Mouse (Mus musculus) layer of hippocampus, adult 11-12 months (tissue): ENCODE measurements around the gene Epha6.
A peak's percentile ranks its signal among the peaks of the same experiment; 100 is the strongest.

Source experiments
- DNase-seq: peaks from one replicate; pipeline ENCODE4 v3.0.0; 2022; ENCODE audit warnings: low spot score

Gene Epha6

DNA sequence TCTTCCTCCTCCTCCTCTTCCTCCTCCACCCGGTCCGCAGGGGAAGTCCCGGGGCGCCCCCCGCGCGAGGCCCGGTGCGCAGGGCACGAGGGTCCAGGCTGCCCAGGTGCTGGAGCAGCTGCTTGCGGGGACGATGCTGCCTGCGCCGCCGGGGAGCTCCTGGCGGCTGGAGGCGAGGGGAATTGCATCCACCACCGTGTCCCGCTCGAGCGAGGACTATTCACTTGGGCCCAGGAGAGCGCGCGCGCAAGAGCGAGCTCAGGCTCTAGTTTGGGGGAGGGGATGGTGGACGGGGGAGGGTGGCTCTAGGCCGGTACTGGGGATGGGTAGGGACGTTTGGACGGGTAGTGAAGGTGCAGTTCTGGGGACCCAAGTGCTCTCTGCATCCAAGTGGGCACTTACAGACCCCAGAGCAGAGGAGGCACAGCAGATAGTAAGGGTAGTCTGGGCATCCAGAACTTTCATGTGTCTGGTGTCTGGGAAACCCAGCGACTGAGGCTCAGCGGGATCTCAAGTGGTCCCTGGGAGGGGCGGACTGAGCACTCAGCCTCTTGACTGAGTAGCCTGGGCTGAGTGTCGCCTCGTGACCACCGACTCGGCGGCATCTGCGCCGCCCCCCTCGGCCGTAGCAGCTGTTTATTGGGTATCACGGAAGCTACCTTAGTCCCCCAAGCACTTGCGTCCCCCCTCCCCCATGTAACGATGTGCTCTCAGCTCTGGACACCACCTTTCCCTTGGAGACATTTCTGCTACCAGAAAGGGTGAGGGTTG, at the start of gene Epha6:
Epha6 (minus strand) TSS at position 471 of the 771 bp plus-strand sequence.
- DNase-seq, result peak; percentile 49

DNA sequence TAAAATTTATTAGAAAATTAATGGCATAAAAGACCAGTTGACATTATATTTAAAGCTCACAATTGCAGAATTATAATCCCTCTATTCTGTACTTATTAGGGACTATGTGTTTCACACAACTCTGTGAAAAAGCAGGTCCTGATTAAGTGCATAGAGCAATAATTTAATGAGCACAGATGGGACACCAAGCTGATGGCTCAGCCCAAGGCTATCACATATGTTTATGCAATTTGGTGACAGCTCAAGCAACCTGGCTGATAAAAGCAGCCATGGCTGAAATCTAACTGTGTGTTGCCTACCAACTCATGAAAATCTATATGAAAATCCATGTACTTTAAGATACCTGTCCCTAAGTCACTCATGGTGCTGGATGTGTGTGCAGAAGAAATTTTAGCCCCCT, 46.4 kb upstream of the Epha6 start:
- no peak for DNase-seq

- DNase-seq, result no peak
Measured at GRCm38 (mm10) chr16:60628091-60628490, 22.8 kb upstream of the Epha6 start.

- DNase-seq, result peak; percentile 75
Measured at GRCm38 (mm10) chr16:60605832-60606583, 677 bp upstream of the Epha6 start.

GRCm38 (mm10) chr16:60604613-60605012, 718 bp downstream of the Epha6 start:
- DNase-seq, result no peak

GRCm38 (mm10) chr16:60585322-60585721, 20.0 kb downstream of the Epha6 start:
- DNase-seq, result no peak

- no peak for DNase-seq
Measured at GRCm38 (mm10) chr16:60584695-60585094, 20.6 kb downstream of the Epha6 start.

DNA sequence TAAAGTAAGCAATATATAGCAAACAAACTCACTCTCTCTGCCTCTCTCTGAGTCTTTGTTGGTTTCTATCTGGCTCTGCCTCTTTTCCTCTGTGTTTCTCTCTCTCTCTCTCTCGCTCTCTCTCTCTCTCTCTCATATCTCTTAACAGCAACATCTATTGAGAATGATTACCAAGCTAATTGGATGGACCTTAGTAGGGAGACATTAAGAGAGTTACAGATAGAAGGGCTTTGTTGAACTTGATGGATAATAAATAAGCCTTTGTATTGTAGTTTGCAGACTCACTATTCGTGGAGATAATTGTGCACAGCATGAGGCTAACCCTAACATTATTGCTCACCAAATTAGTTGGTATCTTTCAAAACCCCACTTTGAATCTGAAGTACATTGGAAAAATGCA, 34.8 kb downstream of the Epha6 start:
- DNase-seq, result no peak

DNA sequence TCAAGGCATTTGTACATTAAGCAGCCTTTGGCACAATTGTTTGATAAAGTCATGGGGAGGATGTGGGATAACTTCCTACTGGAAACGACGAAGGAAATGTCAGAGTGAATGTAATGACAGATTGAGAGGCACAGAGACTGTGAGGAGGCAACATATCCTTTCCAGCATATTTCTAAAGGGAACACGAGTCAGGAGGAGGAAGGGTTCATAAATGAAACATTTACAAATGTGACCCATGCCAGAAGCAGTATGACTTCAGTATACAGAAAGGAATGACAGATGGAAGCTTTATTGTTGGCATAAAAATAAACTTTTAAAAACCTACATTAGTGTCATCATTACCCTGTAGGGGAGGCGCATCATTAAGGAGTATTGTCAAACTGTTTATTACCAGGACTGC, 60.9 kb downstream of the Epha6 start:
- no peak for DNase-seq

- DNase-seq, result peak; percentile 22
Measured at GRCm38 (mm10) chr16:60538233-60538632, 67.1 kb downstream of the Epha6 start.

- no peak for DNase-seq
Measured at GRCm38 (mm10) chr16:60509707-60510106, 95.6 kb downstream of the Epha6 start.

DNA sequence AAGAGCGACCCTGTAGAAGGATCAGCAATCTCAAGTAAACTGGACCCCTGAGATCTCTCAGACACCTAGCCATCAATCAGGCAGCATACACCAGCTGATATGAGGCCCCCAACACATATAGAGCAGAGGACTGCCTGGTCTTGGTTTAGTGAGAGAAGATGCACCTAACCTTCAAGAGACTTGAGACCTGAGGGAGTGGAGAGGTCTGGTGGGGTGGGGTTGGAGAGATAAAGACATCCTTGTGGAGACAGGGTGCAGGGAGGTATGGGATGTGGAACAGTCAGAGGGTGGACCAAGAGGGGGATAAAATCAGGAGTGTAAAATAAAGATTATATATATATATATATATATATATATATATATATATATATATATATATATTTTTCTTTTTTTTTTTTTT, 105.8 kb downstream of the Epha6 start:
- DNase-seq, result no peak

- peak; percentile 41 for DNase-seq
Measured at GRCm38 (mm10) chr16:60475776-60476175, 129.6 kb downstream of the Epha6 start.

GRCm38 (mm10) chr16:60468200-60468785, 137.0 kb downstream of the Epha6 start:
- DNase-seq, result no peak

GRCm38 (mm10) chr16:60435283-60435682, 170.0 kb downstream of the Epha6 start:
- DNase-seq, result no peak

GRCm38 (mm10) chr16:60434241-60434640, 171.1 kb downstream of the Epha6 start:
- DNase-seq, result no peak

DNA sequence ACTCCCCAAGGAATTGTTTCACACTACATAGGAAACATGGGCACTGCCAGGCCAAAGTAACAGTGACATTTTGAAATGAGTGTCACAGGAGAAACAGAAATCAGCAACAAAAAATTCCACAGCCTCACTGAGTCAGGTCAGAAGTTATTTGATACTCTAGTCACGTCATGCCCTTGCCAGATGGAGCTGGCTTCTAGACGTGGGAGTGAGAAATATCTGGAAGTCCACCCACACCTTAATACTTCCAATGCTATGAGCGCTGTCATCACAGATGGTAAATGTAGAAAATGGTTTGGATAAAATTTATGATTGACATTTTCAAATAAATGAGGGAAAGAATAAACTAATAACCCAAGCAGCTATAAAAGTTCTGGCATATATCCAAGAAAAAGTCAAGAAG, 210.0 kb downstream of the Epha6 start:
- peak; percentile 62 for DNase-seq

GRCm38 (mm10) chr16:60392961-60393360, 212.4 kb downstream of the Epha6 start:
- no peak for DNase-seq

GRCm38 (mm10) chr16:60375147-60375546, 230.2 kb downstream of the Epha6 start:
- no peak for DNase-seq

DNA sequence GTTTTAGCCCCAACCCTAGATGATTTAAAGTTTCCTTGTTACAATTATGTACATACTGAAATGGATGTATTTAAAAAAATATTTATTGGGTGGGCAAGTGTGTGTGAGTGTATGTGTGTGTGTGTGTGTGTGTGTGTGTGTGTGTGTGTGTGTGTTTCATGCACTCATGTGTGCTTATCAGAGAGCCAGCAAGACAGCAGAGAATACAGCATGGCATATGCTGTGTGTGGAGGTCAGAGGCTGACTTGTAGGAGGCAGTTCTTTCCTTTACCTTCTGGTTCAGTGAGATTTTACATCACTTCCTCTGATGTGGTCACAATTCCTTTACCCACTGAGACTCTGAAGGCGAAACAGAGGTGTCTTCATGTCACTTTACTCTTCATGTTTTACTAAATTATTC, 321.4 kb downstream of the Epha6 start:
- no peak for DNase-seq

GRCm38 (mm10) chr16:60274109-60274508, 331.2 kb downstream of the Epha6 start:
- DNase-seq, result no peak

DNA sequence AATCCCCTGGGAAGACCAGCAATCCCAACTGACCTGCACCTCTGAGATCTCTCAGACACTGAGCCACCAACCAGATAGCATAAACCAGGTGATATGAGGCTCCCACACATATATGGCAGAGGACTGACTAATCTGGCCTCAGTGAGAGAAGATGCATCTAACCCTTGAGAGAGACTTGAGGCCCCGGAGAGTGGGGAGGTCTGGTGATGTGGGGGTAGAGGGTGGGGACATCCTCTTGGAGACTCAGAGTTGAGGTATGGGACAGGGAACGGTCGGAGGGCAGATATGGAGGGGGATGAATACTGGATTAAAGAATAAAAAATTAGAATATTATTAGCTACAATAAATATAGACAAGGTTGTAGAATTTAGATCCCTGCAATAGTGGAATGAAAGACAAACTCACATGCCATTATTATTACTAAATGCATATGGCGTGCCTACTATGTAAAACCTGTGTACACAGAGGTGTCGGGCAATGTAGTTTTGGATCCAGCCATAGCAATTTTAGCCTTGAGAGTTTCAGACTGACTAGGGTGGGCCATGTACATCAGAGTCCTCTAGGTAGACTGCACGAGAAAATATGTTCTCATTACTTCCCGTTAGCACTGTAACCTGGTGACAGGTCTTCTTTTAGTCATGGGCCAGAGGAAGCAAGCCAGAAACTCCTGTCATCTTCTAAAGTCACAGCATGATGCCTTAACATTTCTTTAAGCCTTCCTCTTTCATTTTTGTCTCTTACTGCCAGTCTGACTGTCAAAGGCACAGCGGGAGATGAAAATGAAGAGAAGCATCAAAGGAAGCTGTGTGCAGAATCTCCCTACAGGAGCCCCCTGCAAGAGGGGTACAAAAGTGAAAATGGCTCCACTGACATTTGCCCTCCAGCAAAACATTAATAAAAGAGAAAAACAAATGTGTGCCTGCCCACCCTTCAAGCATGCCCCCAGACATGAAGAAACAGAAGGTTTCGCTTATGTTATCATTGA, 338.7 kb downstream of the Epha6 start:
- no peak for DNase-seq
